Mouse (Mus musculus): Measurements from ENCODE around the gene Gbx1. TPM values are rescaled to one million over a fixed set of nuclear protein-coding genes. Genes with fewer than 3 reads are reported as not detected.

Gbx1 gene
- total RNA-seq, 4 experiments from 2014 or later = not detected

- DNase-seq (ENCODE audit: low spot score in 2 of 2) = no peak
Measured at GRCm38 (mm10) chr5:24525360-24526189, 1.4 kb downstream of the Gbx1 start.

- no peak for DNase-seq (ENCODE audit: low spot score in 2 of 2)
Measured at GRCm38 (mm10) chr5:24524522-24524921, 2.5 kb downstream of the Gbx1 start.

- no peak for DNase-seq (ENCODE audit: low spot score in 2 of 2)
Measured at GRCm38 (mm10) chr5:24523806-24524205, 3.2 kb downstream of the Gbx1 start.

- DNase-seq (ENCODE audit: low spot score in 2 of 2) = no peak
Measured at GRCm38 (mm10) chr5:24521366-24521765, 5.6 kb downstream of the Gbx1 start.

- no peak for DNase-seq (ENCODE audit: low spot score in 2 of 2)
Measured at GRCm38 (mm10) chr5:24512271-24512670, 14.7 kb downstream of the Gbx1 start.

- DNase-seq (ENCODE audit: low spot score in 2 of 2) = no peak
Measured at GRCm38 (mm10) chr5:24510635-24511034, 16.4 kb downstream of the Gbx1 start.

GRCm38 (mm10) chr5:24508406-24508805 lies 18.6 kb downstream of the Gbx1 start:
- no peak for DNase-seq (ENCODE audit: low spot score in 2 of 2)

- no peak for DNase-seq (ENCODE audit: low spot score in 2 of 2)
Measured at GRCm38 (mm10) chr5:24505513-24505912, 21.5 kb downstream of the Gbx1 start.

GRCm38 (mm10) chr5:24502786-24503185 lies 24.2 kb downstream of the Gbx1 start:
- no peak for DNase-seq (ENCODE audit: low spot score in 2 of 2)

- DNase-seq (ENCODE audit: low spot score in 2 of 2) = peak in 1 of 2 experiments; percentile 9
Measured at GRCm38 (mm10) chr5:24500851-24501250, 26.2 kb downstream of the Gbx1 start.

GRCm38 (mm10) chr5:24499113-24499512 lies 27.9 kb downstream of the Gbx1 start:
- DNase-seq (ENCODE audit: low spot score in 2 of 2) = peak in 1 of 2 experiments; percentile 27

- DNase-seq (ENCODE audit: low spot score in 2 of 2) = peak in 1 of 2 experiments; percentile 6
Measured at GRCm38 (mm10) chr5:24497526-24497925, 29.5 kb downstream of the Gbx1 start.

GRCm38 (mm10) chr5:24496756-24497155 lies 30.2 kb downstream of the Gbx1 start:
- DNase-seq (ENCODE audit: low spot score in 2 of 2) = peak in 1 of 2 experiments; percentile 10

GRCm38 (mm10) chr5:24495019-24495418 lies 32.0 kb downstream of the Gbx1 start:
- no peak for DNase-seq (ENCODE audit: low spot score in 2 of 2)

- no peak for DNase-seq (ENCODE audit: low spot score in 2 of 2)
Measured at GRCm38 (mm10) chr5:24492546-24493285, 34.3 kb downstream of the Gbx1 start.

- DNase-seq (ENCODE audit: low spot score in 2 of 2) = no peak
Measured at GRCm38 (mm10) chr5:24490413-24490920, 36.5 kb downstream of the Gbx1 start.

GRCm38 (mm10) chr5:24486738-24487137 lies 40.3 kb downstream of the Gbx1 start:
- no peak for DNase-seq (ENCODE audit: low spot score in 2 of 2)

- peak; percentile 81 to 89 for DNase-seq (ENCODE audit: low spot score in 2 of 2)
Measured at GRCm38 (mm10) chr5:24486097-24486496, 40.9 kb downstream of the Gbx1 start.

- no peak for DNase-seq (ENCODE audit: low spot score in 2 of 2)
Measured at GRCm38 (mm10) chr5:24484963-24485362, 42.0 kb downstream of the Gbx1 start.

- DNase-seq (ENCODE audit: low spot score in 2 of 2) = peak in 1 of 2 experiments; percentile 66
Measured at GRCm38 (mm10) chr5:24483326-24483725, 43.7 kb downstream of the Gbx1 start.

GRCm38 (mm10) chr5:24482247-24483079 lies 44.5 kb downstream of the Gbx1 start:
- no peak for DNase-seq (ENCODE audit: low spot score in 2 of 2)

Measured in layer of hippocampus, adult 8-10 months (tissue).